Mouse (Mus musculus) inflammation-experienced regulatory T-cells (primary cell): ENCODE results near the gene Gpx5. TPM values are rescaled to one million over a fixed set of nuclear protein-coding genes. Genes with fewer than 3 reads are reported as not detected.

Experiments used
- polyA plus RNA-seq, 2 experiments: library from polyadenylated mRNA; unstranded; fragments of 100-300 nt; shearing (Covaris generic); gene quantifications; one replicate each; pipeline ENCODE4 v1.2.1; 2017

Gpx5 gene
- 1 to 10 TPM in 1 of 2 experiments, under 1 TPM in 1; 0.22 to 1.7 TPM for polyA plus RNA-seq

GRCm38 (mm10) chr13:21292631-21293030 lies at the start of gene Gpx5:
Gpx5 (minus strand) TSS chr13:21292731.

GRCm38 (mm10) chr13:21311926-21312325 lies 19.4 kb upstream of the Gpx5 start, which contains the start of gene Gpx6:
Gpx6 (plus strand) TSS chr13:21312125.

Other genes starting within 250 kb of the Gpx5 start
- not detected for gene Olfr1370, start 217.8 kb downstream of the Gpx5 start, polyA plus RNA-seq
- gene Olfr1369-ps1, start 181.2 kb downstream of the Gpx5 start, polyA plus RNA-seq, result 1 to 10 TPM in 1 of 2 experiments, under 1 TPM in 1; 0.06 to 2.0 TPM
- under 1 TPM in 1 of 2 experiments, not detected in 1; 0.51 TPM for gene Olfr263, start 163.1 kb downstream of the Gpx5 start, polyA plus RNA-seq
- not detected for gene Olfr1368, start 146.9 kb downstream of the Gpx5 start, polyA plus RNA-seq
- 100 to 1,000 TPM; 125 to 158 TPM for gene Trim27, start 113.3 kb downstream of the Gpx5 start, polyA plus RNA-seq
- gene Gpx6, start 19.4 kb upstream of the Gpx5 start, polyA plus RNA-seq, result under 1 TPM; 0.23 to 0.77 TPM
- not detected for gene Olfr1367, start 54.2 kb upstream of the Gpx5 start, polyA plus RNA-seq
- gene Zscan12, start 70.1 kb upstream of the Gpx5 start, polyA plus RNA-seq, result 10 to 100 TPM in 1 of 2 experiments, 1 to 10 TPM in 1; 8.3 to 13.5 TPM
- gene Zkscan3, start 110.0 kb upstream of the Gpx5 start, polyA plus RNA-seq, result 10 to 100 TPM; 57.4 to 65.7 TPM
- under 1 TPM; 0.23 to 0.53 TPM for gene Pgbd1, start 148.3 kb upstream of the Gpx5 start, polyA plus RNA-seq
- 1 to 10 TPM; 7.6 to 7.7 TPM for gene Zscan26, start 161.0 kb upstream of the Gpx5 start, polyA plus RNA-seq
- gene Nkapl, start 175.8 kb upstream of the Gpx5 start, polyA plus RNA-seq, result under 1 TPM; 0.11 to 0.44 TPM
- gene Zkscan4, start 186.2 kb upstream of the Gpx5 start, polyA plus RNA-seq, result not detected
- gene Gm10065, start 186.7 kb upstream of the Gpx5 start, polyA plus RNA-seq, result not detected
- under 1 TPM; 0.08 to 0.54 TPM for gene AK157302, start 202.5 kb upstream of the Gpx5 start, polyA plus RNA-seq
- 10 to 100 TPM; 10.6 to 16.4 TPM for gene Gm11273, start 208.7 kb upstream of the Gpx5 start, polyA plus RNA-seq
- 10 to 100 TPM in 1 of 2 experiments, 1 to 10 TPM in 1; 7.6 to 12.8 TPM for gene Zkscan8, start 238.4 kb upstream of the Gpx5 start, polyA plus RNA-seq